In genomic region chr11:68631611-68632316, GRCm38 (mm10) we compare ENCODE assay signal across 21 mouse cellular contexts. TPM values are rescaled to one million over a fixed set of nuclear protein-coding genes. Genes with fewer than 3 reads are reported as not detected.
DNase-seq lines count a peak whose midpoint lies in the region; ATAC-seq and TF ChIP-seq lines count a peak whose summit lies in the region.
"Had no signal": no experiment of that assay in that cellular context is flagged by ENCODE, and none has a peak within 500 bp of the region (broad histone marks: within the 10 kb centered on the region; RNA-seq: fewer than 3 reads in every experiment).

No protein-coding gene starts in this region.

- no peak overlapping the region for H3K4me3 ChIP-seq in left cerebral cortex, adult 2 months
- H3K4me3 ChIP-seq in limb, embryonic 15.5 days = no peak overlapping the region
- H3K4me3 ChIP-seq: erythroblast, embryonic 14.5 days; hindbrain, embryonic 12.5 days had no signal

- no peak for TF ChIP-seq CTCF in left cerebral cortex, adult 2 months (IDR thresholded peaks at IDR 0.05)
- no peak for TF ChIP-seq CTCF in brain, embryonic 14.5 days (IDR thresholded peaks at IDR 0.05; ENCODE audit: borderline replicate concordance, extremely low read depth, insufficient read depth, insufficient read length)

- H3K9ac ChIP-seq in limb, embryonic 15.5 days = no peak overlapping the region
- H3K9ac ChIP-seq: hindbrain, embryonic 12.5 days had no signal

- H3K4me1 ChIP-seq in limb, embryonic 15.5 days = peaks cover 17% of the 10 kb centered on the region; the same call in 1 of the 2 replicates

- H3K27ac ChIP-seq in left cerebral cortex, adult 2 months = peak overlapping the region; percentile 53; the same call in 1 of the 2 replicates
- H3K27ac ChIP-seq in limb, embryonic 15.5 days = peak overlapping the region; percentile 61
- H3K27ac ChIP-seq: hindbrain, embryonic 12.5 days had no signal

- intact Hi-C loops in left cerebral cortex, adult 2 months (cut with DNase I) = no loop called here
- intact Hi-C loops in left cerebral cortex, postnatal 4 days (cut with DNase I) = no loop called here

- H3K9me3 ChIP-seq in limb, embryonic 15.5 days = no peaks in the 10 kb centered on the region
- H3K9me3 ChIP-seq: hindbrain, embryonic 12.5 days had no signal

- no peaks in the 10 kb centered on the region for H3K27me3 ChIP-seq in limb, embryonic 15.5 days
- H3K27me3 ChIP-seq: hindbrain, embryonic 12.5 days had no signal

- H3K36me3 ChIP-seq in limb, embryonic 15.5 days = no peaks in the 10 kb centered on the region
- H3K36me3 ChIP-seq: hindbrain, embryonic 12.5 days had no signal

- DNase-seq in left cerebral cortex, adult 2 months (ENCODE audit: extremely low spot score in 1 of 2, low spot score in 2 of 2) = no peak
- DNase-seq in left cerebral cortex, postnatal 4 days = no peak
- peak; percentile 87 for DNase-seq in NIH3T3 (ENCODE audit: low read depth)
- peak; percentile 40 for DNase-seq in brain, embryonic 14.5 days (ENCODE audit: low read depth)
- no peak for DNase-seq in cerebellum, postnatal 36 days
- DNase-seq in Muller cell, postnatal 12 days (ENCODE audit: inconsistent ontology term) = no peak
- DNase-seq: adrenal gland, adult 2 months; cerebellum, adult 18-20 months; gastrocnemius, postnatal 25 days; heart, postnatal 10 days; kidney, adult 8-10 months; kidney, postnatal 36 days; lung, adult 18-20 months had no signal

- TF ChIP-seq POLR2A in brain, embryonic 14.5 days (IDR thresholded peaks at IDR 0.05; ENCODE audit: borderline replicate concordance, extremely low read depth, insufficient read depth, insufficient read length, poor library complexity, severe bottlenecking) = no peak

- no peak overlapping the region for H3K4me2 ChIP-seq in limb, embryonic 15.5 days
- H3K4me2 ChIP-seq: hindbrain, embryonic 12.5 days had no signal

- WGBS in limb, embryonic 15.5 days = 44% methylated on average over 17 of the region's 17 CpGs

- ATAC-seq in limb, embryonic 15.5 days (ENCODE audit: insufficient number of reproducible peaks, low FRiP score, low TSS enrichment, low read depth) = peak; percentile 55; the same call in 1 of the 2 replicates
- ATAC-seq: inflammation-experienced regulatory T-cells, adult 6 months had no signal

RNA-seq across cellular contexts. Expression of gene Ccdc42, which starts 44.9 kb away (rescaled TPM):
- total RNA-seq in left cerebral cortex, adult 2 months (2021) = 1 to 10 TPM in 1 of 2 experiments, under 1 TPM in 1; 0.66 to 1.2 TPM
- total RNA-seq in left cerebral cortex, postnatal 4 days (2021) = under 1 TPM in 1 of 2 experiments, not detected in 1; 0.52 TPM
- polyA plus RNA-seq in brain, embryonic 14.5 days (2012; rRNA removed) = 0.21 and 0.37 TPM in 2 replicates
- 0.72 and 0.84 TPM in 2 replicates for polyA plus RNA-seq in limb, embryonic 15.5 days (2015; fragmentation: Nextera tagmentation; extraction: Ambion mirVana)
- total RNA-seq: adrenal gland, adult 2 months; common myeloid progenitor, adult 5-6 weeks; gastrocnemius, postnatal 25 days; liver, adult 2 months; megakaryocyte-erythroid progenitor cell, adult 5-6 weeks; MEL had no signal
- polyA plus RNA-seq: adrenal gland, adult 2 months; erythroblast, embryonic 14.5 days; inflammation-experienced regulatory T-cells, adult 6 months; liver, adult 2 months had no signal

RNA-seq across cellular contexts. Expression of gene Myh10, which starts 59.6 kb away (rescaled TPM):
- 100 to 1,000 TPM; 219 to 221 TPM for total RNA-seq in left cerebral cortex, adult 2 months (2021)
- total RNA-seq in left cerebral cortex, postnatal 4 days (2021) = 100 to 1,000 TPM; 248 to 255 TPM
- 141 and 189 TPM in 2 replicates for polyA plus RNA-seq in brain, embryonic 14.5 days (2012; rRNA removed)
- 87.8 and 106 TPM in 2 replicates for polyA plus RNA-seq in limb, embryonic 15.5 days (2015; fragmentation: Nextera tagmentation; extraction: Ambion mirVana)

Comparison
In these comparisons a context has a peak if more than half of its experiments do, and no peak if none do; other contexts are left out.
1. DNase-seq: peak in NIH3T3 (single experiment) and brain, embryonic 14.5 days (single experiment); none in left cerebral cortex, adult 2 months (0 of 2), left cerebral cortex, postnatal 4 days (single experiment), cerebellum, postnatal 36 days (0 of 2) and Muller cell, postnatal 12 days (single experiment).